Mouse (Mus musculus) stomach, embryonic 15.5 days (tissue): Measurements from ENCODE around the gene Cacna1b. TPM values are rescaled to one million over a fixed set of nuclear protein-coding genes. Genes with fewer than 3 reads are reported as not detected.

ENCODE experiments used
- ATAC-seq: fragments of 200-750 bp; cut with Nextera tagmentation; 2 replicates; pipeline ENCODE4 v1.8.0; 2017; ENCODE audit warnings: low read depth, moderate number of reproducible peaks, moderate TSS enrichment; ENCODE audit not compliant: insufficient read depth, low FRiP score
- H3K27ac ChIP-seq: fragments of 300-500 bp; sonication (generic); 2 replicates; pipeline ENCODE4 v1.5.1; 2015; ENCODE audit warnings: mild to moderate bottlenecking, inconsistent platforms
- H3K27me3 ChIP-seq: fragments of 300-500 bp; sonication (generic); replicated peaks from 2 replicates; pipeline ENCODE4 v1.6.1; 2015; ENCODE audit warnings: inconsistent platforms
- H3K36me3 ChIP-seq: fragments of 300-500 bp; sonication (generic); 2 replicates; pipeline ENCODE4 v1.6.1; 2015; ENCODE audit warnings: inconsistent platforms
- H3K4me1 ChIP-seq: fragments of 300-500 bp; sonication (generic); 2 replicates; pipeline ENCODE4 v1.6.1; 2015; ENCODE audit warnings: inconsistent platforms
- H3K4me2 ChIP-seq: fragments of 300-500 bp; sonication (generic); 2 replicates; pipeline ENCODE4 v1.6.1; 2015; ENCODE audit warnings: mild to moderate bottlenecking, inconsistent platforms
- H3K4me3 ChIP-seq: fragments of 300-500 bp; sonication (generic); replicated peaks from 2 replicates; pipeline ENCODE4 v1.5.1; 2015; ENCODE audit warnings: inconsistent platforms
- H3K9ac ChIP-seq: fragments of 300-500 bp; sonication (generic); 2 replicates; pipeline ENCODE4 v1.6.1; 2015; ENCODE audit warnings: inconsistent platforms
- H3K9me3 ChIP-seq: fragments of 300-500 bp; sonication (generic); 2 replicates; pipeline ENCODE4 v1.6.1; 2016; ENCODE audit warnings: inconsistent platforms
- WGBS: fragments of 180-500 bp; shearing (Covaris S2); methylation state at CpG from one replicate; pipeline ENCODE4 v1.1.7; 2015; 5-methylcytosine and 5-hydroxymethylcytosine counted together
- polyA plus RNA-seq: library from polyadenylated mRNA; unstranded; fragments of >200 nt; fragmentation: Nextera tagmentation; extraction: Ambion mirVana; gene quantifications from 2 replicates; pipeline ENCODE4 v1.2.1, GENCODE M21; 2015

Cacna1b gene
- polyA plus RNA-seq, 1 experiment from 2014 or later, result 1.1 TPM

- no peaks in the 10 kb centered on the region for H3K36me3 ChIP-seq
- no peak overlapping the region for H3K4me2 ChIP-seq
- H3K4me3 ChIP-seq, result no peak overlapping the region
- H3K4me1 ChIP-seq, result no peaks in the 10 kb centered on the region
- H3K27ac ChIP-seq, result no peak overlapping the region
- 8% methylated on average over 3 of the region's 3 CpGs for WGBS
- no peak for ATAC-seq
- no peaks in the 10 kb centered on the region for H3K9me3 ChIP-seq
- no peak overlapping the region for H3K9ac ChIP-seq
- no peaks in the 10 kb centered on the region for H3K27me3 ChIP-seq
Measured at GRCm38 (mm10) chr2:24568555-24568954, 194.4 kb downstream of the Cacna1b start.

GRCm38 (mm10) chr2:24562547-24563290 is 200.2 kb downstream of the Cacna1b start:
- no peaks in the 10 kb centered on the region for H3K4me1 ChIP-seq
- no peaks in the 10 kb centered on the region for H3K27me3 ChIP-seq
- WGBS, result 61% methylated on average over 7 of the region's 7 CpGs
- no peaks in the 10 kb centered on the region for H3K36me3 ChIP-seq
- no peaks in the 10 kb centered on the region for H3K9me3 ChIP-seq
- no peak overlapping the region for H3K4me3 ChIP-seq
- H3K9ac ChIP-seq, result no peak overlapping the region
- no peak overlapping the region for H3K4me2 ChIP-seq
- peak overlapping the region; percentile 49; the same call in 1 of the 2 replicates for H3K27ac ChIP-seq
- ATAC-seq, result no peak

- no peaks in the 10 kb centered on the region for H3K27me3 ChIP-seq
- H3K9me3 ChIP-seq, result no peaks in the 10 kb centered on the region
- no peak for ATAC-seq
- H3K4me1 ChIP-seq, result no peaks in the 10 kb centered on the region
- 65% methylated on average over 6 of the region's 6 CpGs for WGBS
- no peaks in the 10 kb centered on the region for H3K36me3 ChIP-seq
- H3K27ac ChIP-seq, result no peak overlapping the region
- no peak overlapping the region for H3K4me3 ChIP-seq
- H3K4me2 ChIP-seq, result no peak overlapping the region
- no peak overlapping the region for H3K9ac ChIP-seq
Measured at GRCm38 (mm10) chr2:24561946-24562345, 201.0 kb downstream of the Cacna1b start.

GRCm38 (mm10) chr2:24560201-24560600 is 202.8 kb downstream of the Cacna1b start:
- no peak overlapping the region for H3K27ac ChIP-seq
- no peak overlapping the region for H3K9ac ChIP-seq
- WGBS, result 61% methylated on average over 5 of the region's 5 CpGs
- H3K36me3 ChIP-seq, result no peaks in the 10 kb centered on the region
- no peak overlapping the region for H3K4me2 ChIP-seq
- no peak overlapping the region for H3K4me3 ChIP-seq
- no peaks in the 10 kb centered on the region for H3K9me3 ChIP-seq
- no peaks in the 10 kb centered on the region for H3K27me3 ChIP-seq
- H3K4me1 ChIP-seq, result no peaks in the 10 kb centered on the region
- ATAC-seq, result no peak

- Histone ChIP-seq H3K9ac (no peak overlapping the region), H3K4me2 (no peak overlapping the region), H3K27me3 (no peaks in the 10 kb centered on the region), H3K4me1 (no peaks in the 10 kb centered on the region; the same call in 1 of the 2 replicates), H3K27ac (no peak overlapping the region), H3K36me3 (no peaks in the 10 kb centered on the region), H3K9me3 (no peaks in the 10 kb centered on the region), H3K4me3 (no peak overlapping the region)
- ATAC-seq, result no peak
- 68% methylated on average over 6 of the region's 6 CpGs for WGBS
Measured at GRCm38 (mm10) chr2:24556347-24556746, 206.6 kb downstream of the Cacna1b start.

- no peaks in the 10 kb centered on the region for H3K9me3 ChIP-seq
- 15% methylated on average over 7 of the region's 7 CpGs for WGBS
- no peak for ATAC-seq
- no peak overlapping the region for H3K9ac ChIP-seq
- no peak overlapping the region for H3K4me2 ChIP-seq
- H3K4me1 ChIP-seq, result no peaks in the 10 kb centered on the region; the same call in 1 of the 2 replicates
- H3K27ac ChIP-seq, result no peak overlapping the region
- H3K27me3 ChIP-seq, result no peaks in the 10 kb centered on the region
- no peaks in the 10 kb centered on the region for H3K36me3 ChIP-seq
- no peak overlapping the region for H3K4me3 ChIP-seq
Measured at GRCm38 (mm10) chr2:24553962-24554361, 209.0 kb downstream of the Cacna1b start.

Other genes with a start within 250 kb of the Cacna1b start
- gene Ehmt1, start 156.5 kb upstream of the Cacna1b start, polyA plus RNA-seq, result 72.4 and 74.2 TPM in 2 replicates
- 90.2 and 90.5 TPM in 2 replicates for gene Arrdc1, start 172.1 kb upstream of the Cacna1b start, polyA plus RNA-seq
- gene Zmynd19, start 186.6 kb upstream of the Cacna1b start, polyA plus RNA-seq, result 16.5 and 16.6 TPM in 2 replicates
- 23.1 and 24.0 TPM in 2 replicates for gene Dph7, start 199.2 kb upstream of the Cacna1b start, polyA plus RNA-seq
- gene Mrpl41, start 211.9 kb upstream of the Cacna1b start, polyA plus RNA-seq, result 122 and 129 TPM in 2 replicates
- 8.6 TPM in 2 replicates for gene Pnpla7, start 212.9 kb upstream of the Cacna1b start, polyA plus RNA-seq